Mouse (Mus musculus) liver, adult 2 months (tissue): Measurements from ENCODE around the gene Glo1. TPM values are rescaled to one million over a fixed set of nuclear protein-coding genes. Genes with fewer than 3 reads are reported as not detected.
A peak's percentile ranks its signal among the peaks of the same experiment; 100 is the strongest.

ENCODE experiments used
- DNase-seq: peaks from one replicate; pipeline ENCODE4 v3.0.0-alpha.2; 2011; ENCODE audit warnings: low read depth, low spot score; ENCODE audit errors: extremely low read depth
- H3K27ac ChIP-seq: fragments of 200-500 bp; replicated peaks from 2 replicates; pipeline ENCODE4 v1.5.1; 2012; ENCODE audit warnings: low read depth, mild to moderate bottlenecking, control low read depth, inconsistent platforms, low read length; ENCODE audit not compliant: insufficient read depth
- H3K27me3 ChIP-seq: fragments of 200-500 bp; 2 replicates; pipeline ENCODE4 v1.6.1; 2012; ENCODE audit warnings: mild to moderate bottlenecking, moderate library complexity, low read length, inconsistent platforms; ENCODE audit not compliant: control insufficient read depth, insufficient read depth
- H3K36me3 ChIP-seq: fragments of 200-500 bp; 2 replicates; pipeline ENCODE4 v1.6.1; 2012; ENCODE audit warnings: low read length, inconsistent platforms; ENCODE audit not compliant: control insufficient read depth, insufficient read depth
- H3K4me1 ChIP-seq: fragments of 200-500 bp; 2 replicates; pipeline ENCODE4 v1.6.1; 2011; ENCODE audit warnings: low read length; ENCODE audit not compliant: control insufficient read depth, insufficient read depth
- H3K4me3 ChIP-seq: fragments of 200-500 bp; 2 replicates; pipeline ENCODE4 v1.5.1; 2011; ENCODE audit warnings: low read depth, mild to moderate bottlenecking, control low read depth, low read length, moderate library complexity; ENCODE audit not compliant: insufficient read depth
- H3K79me2 ChIP-seq: fragments of 200-500 bp; 2 replicates; pipeline ENCODE4 v1.6.1; 2012; ENCODE audit warnings: inconsistent platforms, mild to moderate bottlenecking, low read length, moderate library complexity; ENCODE audit not compliant: control insufficient read depth, insufficient read depth
- H3K9ac ChIP-seq: fragments of 200-500 bp; 2 replicates; pipeline ENCODE4 v1.6.1; 2012; ENCODE audit warnings: low read depth, mild to moderate bottlenecking, control low read depth, inconsistent platforms, low read length
- CTCF ChIP-seq: fragments of 200-500 bp; IDR thresholded peaks from 2 replicates; pipeline ENCODE4 v1.5.1; 2011; ENCODE audit warnings: low read depth, low read length, control low read depth
- POLR2A ChIP-seq: fragments of 200-500 bp; IDR thresholded peaks from 2 replicates; pipeline ENCODE4 v1.6.1; 2011; ENCODE audit warnings: low read length, control low read depth; ENCODE audit not compliant: insufficient read depth; ENCODE audit errors: extremely low read depth
- WGBS: fragments of 180-500 bp; shearing (Covaris S2); methylation state at CpG from one replicate; pipeline ENCODE4 v1.1.7; 2018; 5-methylcytosine and 5-hydroxymethylcytosine counted together
- polyA plus RNA-seq: library from polyadenylated mRNA; depleted of rRNA; stranded (reverse); fragments of >200 nt; gene quantifications from 2 replicates; pipeline ENCODE4 v1.2.3, GENCODE M21; 2012
- total RNA-seq: library from RNA; depleted of rRNA; stranded (reverse); fragments of >200 nt; gene quantifications from 2 replicates; pipeline ENCODE4 v1.2.3, GENCODE M21; 2014

Gene Glo1
- total and polyA plus RNA-seq, 2 experiments = 239 to 384 TPM

DNA sequence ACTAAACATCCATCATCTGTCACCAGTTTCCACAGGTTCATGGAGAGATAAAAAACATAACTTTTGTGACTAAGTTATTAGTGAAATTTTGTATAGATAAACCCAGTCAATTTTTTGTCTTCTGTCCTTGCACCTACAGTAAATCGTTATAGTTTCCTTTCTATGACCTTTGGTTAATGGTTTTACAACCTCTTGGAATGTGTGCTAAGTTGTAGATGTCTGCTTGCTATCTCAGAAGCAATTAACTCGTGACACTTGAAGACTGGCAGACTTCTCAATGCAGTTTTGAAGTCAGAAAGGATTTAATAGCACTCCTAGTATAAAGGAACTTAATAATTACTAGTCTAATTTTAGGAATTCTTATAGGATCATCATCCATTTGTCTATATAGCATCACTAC is 6.1 kb downstream of the Glo1 start:
- no peak overlapping the region for H3K4me3 ChIP-seq
- H3K27ac ChIP-seq = no peak overlapping the region
- no peak overlapping the region for H3K9ac ChIP-seq
- no peak for DNase-seq
- 67% methylated on average over 2 of the region's 2 CpGs for WGBS
- no peaks in the 10 kb centered on the region for H3K27me3 ChIP-seq
- H3K36me3 ChIP-seq = no peaks in the 10 kb centered on the region
- H3K4me1 ChIP-seq = peaks cover 7% of the 10 kb centered on the region
- no peaks in the 10 kb centered on the region for H3K79me2 ChIP-seq
- no peak for TF ChIP-seq CTCF

GRCm38 (mm10) chr17:30619153-30619552 is 7.5 kb downstream of the Glo1 start:
- Histone ChIP-seq H3K4me3 (no peak overlapping the region), H3K79me2 (no peaks in the 10 kb centered on the region), H3K27ac (peak overlapping the region; percentile 98), H3K27me3 (no peaks in the 10 kb centered on the region), H3K4me1 (peaks cover 7% of the 10 kb centered on the region), H3K36me3 (no peaks in the 10 kb centered on the region), H3K9ac (no peak overlapping the region)
- WGBS = 30% methylated on average over 2 of the region's 2 CpGs
- peak; percentile 31 for DNase-seq
- TF ChIP-seq POLR2A (no peak), CTCF (no peak)

DNA sequence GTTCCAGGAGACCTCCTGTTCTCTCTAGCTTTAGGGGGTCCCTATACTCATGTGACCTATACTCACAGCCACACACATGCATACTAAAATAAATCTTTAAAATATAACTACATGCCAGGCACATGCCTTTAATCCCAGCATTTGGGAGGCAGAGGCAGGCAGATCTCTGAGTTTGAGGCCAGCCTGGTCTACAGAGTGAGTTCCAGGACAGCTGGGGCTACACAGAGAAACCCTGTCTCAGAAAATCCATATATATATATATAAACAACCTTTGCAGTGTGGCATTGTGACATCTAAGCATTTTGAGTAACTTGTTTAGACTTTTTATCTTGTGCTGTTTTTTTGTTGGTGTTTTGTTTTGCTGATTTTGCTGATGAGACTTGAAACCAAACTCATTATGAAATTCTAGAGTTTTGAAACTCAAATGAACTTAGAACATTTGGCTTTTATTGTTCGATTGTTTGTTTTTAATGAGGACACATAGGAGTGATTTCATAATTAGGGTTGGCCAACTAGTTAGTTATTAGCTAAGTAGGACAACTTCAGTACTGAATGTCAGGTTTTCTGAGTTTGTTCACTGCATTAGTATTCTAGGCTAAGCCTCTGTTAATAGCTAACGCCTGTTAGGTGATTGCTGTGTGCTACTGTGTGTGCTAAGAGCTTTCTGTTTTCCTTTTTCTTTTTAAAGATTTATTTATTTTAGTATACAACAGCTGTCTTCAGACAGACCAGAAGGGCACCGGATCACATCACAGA is 8.4 kb downstream of the Glo1 start:
- Histone ChIP-seq H3K9ac (no peak overlapping the region), H3K4me1 (peaks cover 7% of the 10 kb centered on the region), H3K4me3 (no peak overlapping the region), H3K36me3 (no peaks in the 10 kb centered on the region), H3K27ac (peak overlapping the region; percentile 98), H3K27me3 (no peaks in the 10 kb centered on the region), H3K79me2 (no peaks in the 10 kb centered on the region)
- DNase-seq = peak; percentile 100
- WGBS = 26% methylated on average over 3 of the region's 3 CpGs
- TF ChIP-seq CTCF = no peak
- no peak for TF ChIP-seq POLR2A

DNA sequence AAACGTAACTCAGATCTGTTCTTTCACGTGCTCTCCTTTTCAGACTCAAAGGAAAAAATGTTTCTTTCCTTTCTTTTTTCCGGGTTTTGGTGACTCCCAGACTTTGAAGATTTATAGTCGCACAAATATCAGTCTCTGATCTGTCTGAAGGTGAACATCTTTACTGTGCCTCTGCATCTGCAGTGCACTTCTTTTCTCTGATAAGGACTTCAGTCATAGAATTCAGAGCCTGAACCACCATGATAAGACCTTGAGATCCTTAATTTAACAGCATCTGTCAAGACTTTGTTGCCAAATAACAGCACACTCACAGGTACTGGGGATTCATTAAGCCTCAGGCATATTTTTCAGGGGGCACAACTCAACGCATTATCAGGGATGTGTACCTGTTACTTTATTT is 10.5 kb downstream of the Glo1 start:
- Histone ChIP-seq H3K27me3 (no peaks in the 10 kb centered on the region), H3K27ac (no peak overlapping the region), H3K4me3 (no peak overlapping the region), H3K36me3 (no peaks in the 10 kb centered on the region), H3K9ac (no peak overlapping the region), H3K4me1 (peaks cover 7% of the 10 kb centered on the region), H3K79me2 (peaks cover 3% of the 10 kb centered on the region; the same call in 1 of the 2 replicates)
- DNase-seq = no peak
- WGBS = 95% methylated on average over 5 of the region's 5 CpGs
- TF ChIP-seq POLR2A = no peak
- no peak for TF ChIP-seq CTCF

DNA sequence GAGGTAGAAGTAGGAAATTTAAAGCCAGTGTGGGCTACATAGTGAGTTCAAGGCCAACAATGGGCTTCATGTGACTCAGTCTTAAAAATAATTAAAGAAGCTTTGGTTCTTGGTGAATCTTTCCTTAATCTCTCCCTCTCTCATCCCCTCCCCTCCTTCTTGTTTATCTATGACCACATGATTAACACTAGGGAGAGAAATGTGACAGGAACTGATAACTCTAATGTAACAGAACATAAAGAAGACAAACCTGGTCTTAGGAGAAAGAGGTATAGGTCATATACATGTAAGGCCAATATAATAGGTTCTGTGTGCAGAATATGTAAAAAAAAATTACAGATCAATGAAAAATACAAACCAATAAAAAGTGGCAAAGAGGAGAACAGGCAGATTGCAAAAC is 13.3 kb downstream of the Glo1 start:
- peaks cover 14% of the 10 kb centered on the region for H3K79me2 ChIP-seq
- DNase-seq = peak; percentile 64
- TF ChIP-seq POLR2A = no peak
- no peak for TF ChIP-seq CTCF
- H3K4me3 ChIP-seq = no peak overlapping the region
- no peaks in the 10 kb centered on the region for H3K27me3 ChIP-seq
- H3K9ac ChIP-seq = no peak overlapping the region
- H3K36me3 ChIP-seq = no peaks in the 10 kb centered on the region
- peak overlapping the region; percentile 16; the same call in 1 of the 2 replicates for H3K27ac ChIP-seq
- H3K4me1 ChIP-seq = peaks cover 13% of the 10 kb centered on the region
